Mouse (Mus musculus): ENCODE results near the gene Chrm4. TPM values are rescaled to one million over a fixed set of nuclear protein-coding genes. Genes with fewer than 3 reads are reported as not detected.

The Chrm4 gene
- polyA plus RNA-seq, 1 experiment from 2014 or later, result 1.4 TPM

DNA sequence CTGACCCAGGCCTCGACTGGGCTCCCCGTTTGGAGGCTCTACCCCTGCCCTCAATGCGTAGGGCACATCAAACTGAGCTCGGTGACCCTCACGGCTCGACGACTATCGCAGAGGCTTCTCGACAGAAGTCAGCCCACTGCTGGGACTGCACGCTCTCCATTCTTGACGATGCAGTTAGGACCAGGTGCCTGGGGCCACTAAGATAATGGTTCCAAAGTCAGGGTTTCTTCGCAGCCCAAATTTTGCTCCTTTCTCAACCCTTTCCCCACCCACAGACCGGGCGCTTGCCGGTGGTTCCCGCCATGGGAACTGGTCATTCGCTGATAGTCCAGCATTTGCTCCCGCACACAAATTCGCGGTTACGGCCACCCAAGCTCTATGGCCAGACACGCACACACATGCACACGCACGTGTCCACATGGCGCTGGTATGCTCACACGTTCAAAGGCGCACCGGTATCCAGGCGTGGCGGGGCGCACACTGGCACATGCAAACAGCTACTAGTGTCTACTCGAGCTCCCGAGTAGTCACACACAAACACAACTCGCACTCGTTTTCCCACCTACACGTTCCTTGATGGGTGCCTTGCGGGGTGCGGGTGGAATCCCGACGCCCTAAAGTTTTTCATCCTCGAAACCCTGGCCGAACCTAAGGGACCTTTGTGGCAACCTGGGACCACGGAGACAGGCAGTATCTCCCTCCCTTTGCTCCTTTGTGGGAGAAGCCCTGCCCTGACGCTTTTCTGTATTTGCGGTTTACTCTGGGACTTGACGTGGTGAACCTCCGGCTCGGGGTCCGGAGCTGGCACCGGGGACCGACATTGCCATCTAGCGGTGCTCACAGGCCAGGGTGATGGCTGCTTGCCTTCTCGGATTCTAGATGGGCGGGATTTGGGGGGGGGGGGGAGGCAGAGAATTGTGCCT lies 3.4 kb upstream of the Chrm4 start:
- 3% methylated on average over 54 of the region's 54 CpGs for WGBS
- Histone ChIP-seq H3K36me3 (peaks cover 7% of the 10 kb centered on the region), H3K9ac (replicated peaks) (peak overlapping the region; percentile 12; the same call in 1 of the 2 replicates), H3K4me1 (peaks cover 32% of the 10 kb centered on the region), H3K27me3 (replicated peaks) (peaks cover 53% of the 10 kb centered on the region), H3K4me2 (peak overlapping the region; percentile 93), H3K27ac (replicated peaks) (no peak overlapping the region), H3K9me3 (replicated peaks) (no peaks in the 10 kb centered on the region), H3K4me3 (replicated peaks) (peak overlapping the region; percentile 69)
- peak; percentile 17; the same call in 1 of the 2 replicates for ATAC-seq (ENCODE audit: low FRiP score)

- 57% methylated on average over 1 of the region's 1 CpGs for WGBS
- peaks cover 49% of the 10 kb centered on the region for H3K27me3 ChIP-seq (replicated peaks)
- no peak overlapping the region for H3K4me3 ChIP-seq (replicated peaks)
- H3K4me1 ChIP-seq, result peaks cover 37% of the 10 kb centered on the region
- no peak overlapping the region for H3K9ac ChIP-seq (replicated peaks)
- no peaks in the 10 kb centered on the region for H3K36me3 ChIP-seq
- ATAC-seq (ENCODE audit: low FRiP score), result no peak
- H3K4me2 ChIP-seq, result no peak overlapping the region
- H3K9me3 ChIP-seq (replicated peaks), result no peaks in the 10 kb centered on the region
- H3K27ac ChIP-seq (replicated peaks), result no peak overlapping the region
Observed at GRCm38 (mm10) chr2:91924726-91925125, 2.3 kb upstream of the Chrm4 start.

GRCm38 (mm10) chr2:91925442-91925841 lies 1.6 kb upstream of the Chrm4 start:
- Histone ChIP-seq H3K4me2 (no peak overlapping the region), H3K27ac (replicated peaks) (no peak overlapping the region), H3K36me3 (no peaks in the 10 kb centered on the region), H3K9me3 (replicated peaks) (no peaks in the 10 kb centered on the region), H3K27me3 (replicated peaks) (peaks cover 42% of the 10 kb centered on the region), H3K9ac (replicated peaks) (no peak overlapping the region), H3K4me1 (peaks cover 44% of the 10 kb centered on the region), H3K4me3 (replicated peaks) (no peak overlapping the region)
- ATAC-seq (ENCODE audit: low FRiP score), result no peak
- WGBS, result 87% methylated on average over 15 of the region's 15 CpGs

DNA sequence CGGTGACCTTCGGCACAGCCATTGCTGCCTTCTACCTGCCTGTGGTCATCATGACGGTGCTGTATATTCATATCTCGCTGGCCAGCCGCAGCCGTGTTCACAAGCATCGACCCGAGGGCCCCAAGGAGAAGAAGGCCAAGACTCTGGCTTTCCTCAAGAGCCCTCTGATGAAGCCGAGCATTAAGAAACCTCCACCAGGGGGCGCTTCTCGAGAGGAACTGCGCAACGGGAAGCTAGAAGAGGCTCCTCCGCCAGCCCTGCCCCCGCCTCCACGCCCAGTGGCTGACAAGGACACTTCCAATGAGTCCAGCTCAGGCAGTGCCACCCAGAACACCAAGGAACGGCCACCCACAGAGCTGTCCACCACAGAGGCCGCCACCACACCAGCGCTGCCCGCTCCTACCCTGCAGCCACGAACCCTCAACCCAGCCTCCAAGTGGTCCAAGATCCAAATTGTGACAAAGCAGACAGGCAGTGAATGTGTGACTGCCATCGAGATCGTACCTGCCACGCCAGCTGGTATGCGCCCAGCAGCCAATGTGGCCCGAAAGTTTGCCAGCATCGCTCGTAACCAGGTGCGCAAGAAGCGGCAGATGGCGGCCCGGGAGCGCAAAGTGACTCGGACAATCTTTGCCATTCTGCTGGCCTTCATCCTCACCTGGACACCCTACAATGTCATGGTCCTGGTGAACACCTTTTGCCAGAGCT lies 931 bp downstream of the Chrm4 start:
- 45% methylated on average over 34 of the region's 34 CpGs for WGBS
- Histone ChIP-seq H3K36me3 (no peaks in the 10 kb centered on the region), H3K27ac (replicated peaks) (no peak overlapping the region), H3K4me3 (replicated peaks) (no peak overlapping the region), H3K9me3 (replicated peaks) (no peaks in the 10 kb centered on the region), H3K27me3 (replicated peaks) (peaks cover 18% of the 10 kb centered on the region), H3K9ac (replicated peaks) (no peak overlapping the region), H3K4me1 (peaks cover 46% of the 10 kb centered on the region), H3K4me2 (peak overlapping the region; percentile 31)
- ATAC-seq (ENCODE audit: low FRiP score), result no peak

GRCm38 (mm10) chr2:91928534-91929350 lies 1.7 kb downstream of the Chrm4 start:
- no peak overlapping the region for H3K4me2 ChIP-seq
- H3K4me1 ChIP-seq, result peaks cover 43% of the 10 kb centered on the region
- no peak overlapping the region for H3K27ac ChIP-seq (replicated peaks)
- H3K36me3 ChIP-seq, result no peaks in the 10 kb centered on the region
- H3K9ac ChIP-seq (replicated peaks), result no peak overlapping the region
- 71% methylated on average over 23 of the region's 23 CpGs for WGBS
- H3K9me3 ChIP-seq (replicated peaks), result no peaks in the 10 kb centered on the region
- H3K4me3 ChIP-seq (replicated peaks), result no peak overlapping the region
- ATAC-seq (ENCODE audit: low FRiP score), result no peak
- H3K27me3 ChIP-seq (replicated peaks), result peaks cover 11% of the 10 kb centered on the region

GRCm38 (mm10) chr2:91929455-91929854 lies 2.4 kb downstream of the Chrm4 start:
- H3K36me3 ChIP-seq, result no peaks in the 10 kb centered on the region; the same call in 1 of the 2 replicates
- H3K27me3 ChIP-seq (replicated peaks), result peaks cover 6% of the 10 kb centered on the region; the same call in 1 of the 2 replicates
- peak overlapping the region; percentile 81 for H3K4me2 ChIP-seq
- ATAC-seq (ENCODE audit: low FRiP score), result no peak
- WGBS, result 60% methylated on average over 3 of the region's 3 CpGs
- no peaks in the 10 kb centered on the region for H3K9me3 ChIP-seq (replicated peaks)
- no peak overlapping the region for H3K27ac ChIP-seq (replicated peaks)
- peaks cover 40% of the 10 kb centered on the region for H3K4me1 ChIP-seq
- H3K9ac ChIP-seq (replicated peaks), result 0 out of 2 replicates have a peak overlapping the region, but pooled peaks have one; percentile 37
- H3K4me3 ChIP-seq (replicated peaks), result no peak overlapping the region

- H3K27ac ChIP-seq (replicated peaks), result no peak overlapping the region
- peak overlapping the region; percentile 81 for H3K4me2 ChIP-seq
- 10% methylated on average over 12 of the region's 12 CpGs for WGBS
- peak overlapping the region; percentile 37; the same call in 1 of the 2 replicates for H3K9ac ChIP-seq (replicated peaks)
- no peaks in the 10 kb centered on the region for H3K9me3 ChIP-seq (replicated peaks)
- no peak for ATAC-seq (ENCODE audit: low FRiP score)
- peak overlapping the region; percentile 54 for H3K4me3 ChIP-seq (replicated peaks)
- peaks cover 5% of the 10 kb centered on the region; the same call in 1 of the 2 replicates for H3K27me3 ChIP-seq (replicated peaks)
- H3K36me3 ChIP-seq, result no peaks in the 10 kb centered on the region; the same call in 1 of the 2 replicates
- H3K4me1 ChIP-seq, result peaks cover 40% of the 10 kb centered on the region
Observed at GRCm38 (mm10) chr2:91929936-91930335, 2.9 kb downstream of the Chrm4 start.

- Histone ChIP-seq H3K9ac (replicated peaks) (peak overlapping the region; percentile 62), H3K27ac (replicated peaks) (peak overlapping the region; percentile 81), H3K4me1 (peaks cover 40% of the 10 kb centered on the region), H3K27me3 (replicated peaks) (peaks cover 5% of the 10 kb centered on the region; the same call in 1 of the 2 replicates), H3K4me2 (peak overlapping the region; percentile 81), H3K36me3 (peaks cover 1% of the 10 kb centered on the region; the same call in 1 of the 2 replicates), H3K4me3 (replicated peaks) (peak overlapping the region; percentile 54), H3K9me3 (replicated peaks) (no peaks in the 10 kb centered on the region)
- ATAC-seq (ENCODE audit: low FRiP score), result no peak
- 5% methylated on average over 23 of the region's 23 CpGs for WGBS
Observed at GRCm38 (mm10) chr2:91930761-91931291, 3.8 kb downstream of the Chrm4 start.

- Histone ChIP-seq H3K27me3 (replicated peaks) (no peaks in the 10 kb centered on the region), H3K4me3 (replicated peaks) (peak overlapping the region; percentile 54), H3K27ac (replicated peaks) (peak overlapping the region; percentile 81), H3K4me1 (peaks cover 40% of the 10 kb centered on the region), H3K9me3 (replicated peaks) (no peaks in the 10 kb centered on the region), H3K36me3 (peaks cover 8% of the 10 kb centered on the region; the same call in 1 of the 2 replicates), H3K9ac (replicated peaks) (peak overlapping the region; percentile 62), H3K4me2 (peak overlapping the region; percentile 81)
- peak; percentile 64 for ATAC-seq (ENCODE audit: low FRiP score)
- 3% methylated on average over 48 of the region's 50 CpGs for WGBS
Observed at GRCm38 (mm10) chr2:91931328-91932159, 4.5 kb downstream of the Chrm4 start.

DNA sequence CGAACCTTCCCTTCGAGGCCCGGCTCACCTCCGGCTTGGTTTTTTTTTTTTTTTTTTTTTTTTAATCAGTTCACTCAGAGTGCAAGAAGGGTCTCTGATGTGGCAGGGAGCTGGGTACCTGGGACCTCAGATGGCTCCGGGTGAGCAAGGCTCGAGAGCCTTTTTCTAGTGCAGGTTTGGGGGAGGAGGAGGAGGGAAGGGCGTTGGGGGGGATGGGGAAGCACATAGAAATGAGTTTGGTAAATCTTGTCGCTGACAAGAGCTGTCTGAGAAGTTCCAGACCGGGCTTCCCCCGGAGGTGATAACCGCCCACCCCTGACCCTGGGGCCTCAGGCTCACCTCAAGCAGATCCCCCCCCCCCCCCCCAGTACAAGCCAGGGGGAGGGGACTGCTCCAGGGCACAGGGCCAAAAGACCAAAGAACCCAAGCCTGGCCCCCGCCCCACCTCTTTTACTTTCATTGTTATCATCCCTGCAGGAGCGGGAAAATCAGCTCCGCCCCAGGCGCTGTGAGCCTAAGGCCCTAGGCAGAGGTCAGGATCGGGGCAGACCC lies 5.2 kb downstream of the Chrm4 start, which contains the start of gene Mdk:
Gene Mdk, minus strand, starts transcription at position 138 of the 552 bp plus-strand sequence.
- H3K27me3 ChIP-seq (replicated peaks), result no peaks in the 10 kb centered on the region
- H3K27ac ChIP-seq (replicated peaks), result peak within 1 kb of the TSS; percentile 81
- H3K9ac ChIP-seq (replicated peaks), result peak within 1 kb of the TSS; percentile 62
- 4% methylated on average over 16 of the region's 16 CpGs for WGBS
- peaks cover 40% of the 10 kb centered on the region for H3K4me1 ChIP-seq
- peak within 1 kb of the TSS; percentile 81 for H3K4me2 ChIP-seq
- H3K9me3 ChIP-seq (replicated peaks), result no peaks in the 10 kb centered on the region
- H3K4me3 ChIP-seq (replicated peaks), result peak within 1 kb of the TSS; percentile 54
- H3K36me3 ChIP-seq, result peaks cover 15% of the 10 kb centered on the region
- peak; percentile 1; the same call in 1 of the 2 replicates for ATAC-seq (ENCODE audit: low FRiP score)
